Mouse (Mus musculus) cortical plate, adult 2 months (tissue): Measurements from ENCODE around the gene Ntn5. TPM values are rescaled to one million over a fixed set of nuclear protein-coding genes. Genes with fewer than 3 reads are reported as not detected.

Experiments
- H3K27ac ChIP-seq: fragments of 200-500 bp; 2 replicates; pipeline ENCODE4 v1.5.1; 2012; ENCODE audit warnings: low read length, control low read depth, inconsistent platforms; ENCODE audit not compliant: insufficient read depth
- H3K4me1 ChIP-seq: fragments of 200-500 bp; 2 replicates; pipeline ENCODE4 v1.6.1; 2011; ENCODE audit warnings: low read length; ENCODE audit not compliant: control insufficient read depth, insufficient read depth
- H3K4me3 ChIP-seq: fragments of 200-500 bp; 2 replicates; pipeline ENCODE4 v1.5.1; 2011; ENCODE audit warnings: mild to moderate bottlenecking, low read length, control low read depth; ENCODE audit not compliant: insufficient read depth
- CTCF ChIP-seq: fragments of 200-500 bp; IDR thresholded peaks from 2 replicates; pipeline ENCODE4 v1.5.1; 2011; ENCODE audit warnings: mild to moderate bottlenecking, control low read depth, low read length; ENCODE audit not compliant: insufficient read depth; ENCODE audit errors: extremely low read depth
- POLR2A ChIP-seq: fragments of 200-500 bp; IDR thresholded peaks from 2 replicates; pipeline ENCODE4 v1.6.1; 2011; ENCODE audit warnings: mild to moderate bottlenecking, low read length, control low read depth; ENCODE audit not compliant: insufficient read depth; ENCODE audit errors: extremely low read depth
- polyA plus RNA-seq: library from polyadenylated mRNA; depleted of rRNA; stranded (reverse); fragments of >200 nt; gene quantifications from 2 replicates; pipeline ENCODE4 v1.2.3, GENCODE M21; 2012

Gene Ntn5
- polyA plus RNA-seq, 1 experiment = 20.9 TPM

DNA sequence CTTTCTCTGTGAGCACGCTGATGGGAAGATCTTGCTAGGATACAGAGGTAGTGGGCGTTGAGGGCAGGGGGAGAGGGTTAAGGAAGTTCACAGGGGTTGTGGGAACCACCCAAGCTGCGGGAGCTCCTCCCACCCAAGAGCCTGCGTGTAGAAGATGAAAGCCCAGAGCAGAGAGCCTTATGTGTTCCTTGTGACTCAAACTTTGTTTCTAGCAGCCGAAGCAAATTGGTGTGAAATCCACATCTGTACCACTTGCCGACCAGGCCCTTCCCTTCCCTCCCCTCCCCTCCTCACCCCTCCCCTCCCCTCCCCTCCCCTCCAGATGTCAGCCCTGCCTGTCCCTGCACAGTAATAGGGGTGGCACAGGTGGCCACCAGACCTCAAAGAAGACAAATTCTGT is 11.3 kb downstream of the Ntn5 start:
- no peak overlapping the region for H3K27ac ChIP-seq
- peaks cover under 1% of the 10 kb centered on the region; the same call in 1 of the 2 replicates for H3K4me1 ChIP-seq
- TF ChIP-seq POLR2A (no peak), CTCF (no peak)

DNA sequence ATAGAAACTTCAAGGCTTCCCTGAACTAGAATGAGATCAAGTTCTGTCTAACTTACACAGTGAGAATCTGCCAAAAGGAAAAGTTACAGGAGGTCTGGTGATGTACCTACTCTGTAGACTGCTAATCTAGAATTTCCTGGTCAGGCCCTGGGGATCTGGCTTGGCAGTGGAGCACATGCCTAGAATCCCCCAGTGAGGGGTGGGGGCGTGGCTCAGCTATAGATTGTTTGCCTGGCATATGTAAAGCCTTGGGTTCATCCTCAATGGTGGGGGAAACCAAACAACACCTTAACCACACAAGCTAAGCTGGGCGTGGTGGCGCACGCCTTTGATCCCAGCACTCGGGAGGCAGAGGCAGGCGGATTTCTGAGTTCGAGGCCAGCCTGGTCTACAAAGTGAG is 14.1 kb downstream of the Ntn5 start:
- H3K4me3 ChIP-seq = no peak overlapping the region
- H3K27ac ChIP-seq = no peak overlapping the region
- TF ChIP-seq POLR2A = no peak
- no peak for TF ChIP-seq CTCF
- H3K4me1 ChIP-seq = no peaks in the 10 kb centered on the region

More for the DNA sequence above, 11.3 kb downstream of the Ntn5 start:
- H3K4me3 ChIP-seq = no peak overlapping the region

DNA sequence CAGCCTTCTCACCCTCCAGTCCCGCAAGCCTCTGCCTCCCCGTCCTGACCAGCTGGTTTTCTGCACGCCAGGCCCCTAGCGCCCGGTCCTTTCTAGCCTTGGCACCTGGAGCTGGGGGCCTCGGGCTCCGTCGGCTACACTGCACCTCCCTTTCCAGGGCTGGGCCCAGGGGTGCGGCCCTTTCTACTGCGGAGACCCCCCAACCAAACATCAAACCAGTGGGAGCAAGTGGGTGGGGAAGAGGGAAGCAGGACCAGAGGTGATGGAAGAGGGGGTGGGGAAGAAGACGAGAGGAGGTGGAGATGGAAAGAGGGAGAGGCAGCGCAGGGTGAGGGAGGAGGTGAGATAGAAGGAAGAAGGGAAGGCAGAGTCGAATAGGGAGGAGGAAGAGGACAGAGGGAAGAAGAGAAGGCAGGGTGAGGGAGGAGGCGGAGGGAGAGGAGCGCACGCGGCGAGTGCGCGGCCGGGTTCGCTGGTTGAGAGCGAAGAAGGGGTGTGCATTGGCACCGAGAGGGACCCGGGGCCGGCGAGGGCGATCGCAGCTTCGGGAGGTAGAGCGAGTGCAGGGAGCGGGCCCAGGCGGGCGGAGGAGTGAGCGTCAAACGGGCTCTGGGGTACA is 15.8 kb downstream of the Ntn5 start, which contains the start of gene Car11:
Car11 (plus strand) TSS at position 321 of the 619 bp plus-strand sequence.
- TF ChIP-seq CTCF (no peak), POLR2A (peak; percentile 81)
- H3K4me1 ChIP-seq = no peaks in the 10 kb centered on the region
- H3K4me3 ChIP-seq = peak within 1 kb of the TSS; percentile 84
- peak within 1 kb of the TSS; percentile 86 for H3K27ac ChIP-seq

DNA sequence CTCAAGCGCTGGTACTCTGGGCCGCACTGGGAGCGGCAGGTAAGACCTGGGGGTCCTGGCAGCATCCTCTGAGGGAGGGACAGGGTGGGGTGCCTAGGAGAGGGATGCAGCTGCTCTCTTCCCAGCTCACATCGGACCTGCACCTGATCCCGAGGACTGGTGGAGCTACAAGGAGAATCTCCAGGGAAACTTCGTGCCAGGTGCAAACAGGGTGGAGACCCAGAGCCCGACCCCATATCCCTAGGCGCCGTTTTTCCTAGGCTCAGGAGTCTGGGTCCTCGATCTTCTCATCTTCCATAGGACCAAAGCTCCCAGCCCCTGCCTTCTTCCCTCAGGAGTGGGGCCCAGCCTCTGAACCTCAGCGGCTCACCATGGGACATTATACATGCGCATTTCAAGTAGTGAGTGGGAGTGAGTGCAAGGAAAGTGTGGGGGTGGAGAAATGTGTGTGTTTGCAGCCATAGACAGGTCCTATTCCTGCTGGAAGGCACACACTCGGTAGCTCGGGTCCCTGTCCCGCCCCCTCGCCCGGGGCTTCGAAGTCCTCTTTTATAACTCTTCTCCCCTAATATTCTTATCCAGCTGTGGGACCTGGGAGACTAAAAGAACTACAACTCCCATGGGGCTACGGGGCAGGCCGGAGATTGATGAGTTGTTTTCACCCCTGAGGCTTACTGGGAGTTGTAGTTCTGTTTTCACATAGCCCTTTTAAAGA is 16.6 kb downstream of the Ntn5 start:
- Histone ChIP-seq H3K27ac (peak overlapping the region; percentile 86), H3K4me3 (peak overlapping the region; percentile 84), H3K4me1 (no peaks in the 10 kb centered on the region)
- TF ChIP-seq CTCF (no peak), POLR2A (peak; percentile 91)

DNA sequence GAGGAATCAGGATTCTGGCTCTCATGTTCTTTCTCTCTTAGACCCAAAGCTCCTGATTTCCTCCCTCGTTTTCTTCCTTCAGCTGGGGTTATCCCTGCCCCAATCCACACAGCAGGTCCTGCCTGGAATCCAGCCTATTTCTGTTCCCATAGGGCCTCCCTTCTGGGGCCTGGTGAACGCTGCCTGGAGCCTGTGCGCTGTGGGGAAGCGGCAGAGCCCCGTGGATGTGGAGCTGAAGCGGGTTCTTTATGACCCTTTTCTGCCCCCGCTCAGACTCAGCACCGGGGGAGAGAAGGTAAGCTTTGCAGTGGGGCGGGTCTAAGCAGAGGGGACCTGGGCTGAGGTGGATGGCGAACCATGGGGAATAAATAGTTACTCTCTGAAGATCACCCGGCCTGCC is 17.2 kb downstream of the Ntn5 start:
- Histone ChIP-seq H3K4me1 (no peaks in the 10 kb centered on the region), H3K27ac (peak overlapping the region; percentile 22; the same call in 1 of the 2 replicates), H3K4me3 (peak overlapping the region; percentile 84)
- TF ChIP-seq POLR2A (no peak), CTCF (no peak)

DNA sequence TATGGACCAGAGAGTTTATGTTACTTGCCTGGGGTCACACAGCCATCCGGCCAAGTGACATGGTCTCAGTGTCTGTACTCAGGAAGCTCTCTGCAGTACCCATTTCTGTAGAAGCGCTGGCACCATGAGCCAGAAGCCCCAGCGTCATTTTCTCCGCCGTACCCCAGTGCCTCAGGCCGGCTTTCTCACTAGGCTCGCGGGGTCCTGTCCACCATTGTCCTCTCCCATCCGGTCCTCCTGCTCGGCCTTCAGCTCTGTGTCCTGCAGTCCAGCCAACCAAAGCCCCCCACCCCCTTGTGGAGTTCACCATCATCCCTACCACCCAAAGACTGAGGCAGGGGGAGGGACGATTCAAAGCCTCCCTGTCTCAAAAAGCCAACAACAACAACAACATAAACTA is 17.8 kb downstream of the Ntn5 start:
- peak overlapping the region; percentile 84 for H3K4me3 ChIP-seq
- no peak overlapping the region for H3K27ac ChIP-seq
- no peaks in the 10 kb centered on the region for H3K4me1 ChIP-seq
- no peak for TF ChIP-seq POLR2A
- no peak for TF ChIP-seq CTCF

GRCm38 (mm10) chr7:45702316-45702715 is 18.5 kb downstream of the Ntn5 start:
- TF ChIP-seq POLR2A (no peak), CTCF (no peak)
- Histone ChIP-seq H3K4me3 (no peak overlapping the region), H3K27ac (no peak overlapping the region), H3K4me1 (no peaks in the 10 kb centered on the region)

GRCm38 (mm10) chr7:45702809-45703520 is 19.1 kb downstream of the Ntn5 start:
- no peaks in the 10 kb centered on the region for H3K4me1 ChIP-seq
- TF ChIP-seq CTCF (no peak), POLR2A (no peak)
- no peak overlapping the region for H3K4me3 ChIP-seq
- no peak overlapping the region for H3K27ac ChIP-seq

DNA sequence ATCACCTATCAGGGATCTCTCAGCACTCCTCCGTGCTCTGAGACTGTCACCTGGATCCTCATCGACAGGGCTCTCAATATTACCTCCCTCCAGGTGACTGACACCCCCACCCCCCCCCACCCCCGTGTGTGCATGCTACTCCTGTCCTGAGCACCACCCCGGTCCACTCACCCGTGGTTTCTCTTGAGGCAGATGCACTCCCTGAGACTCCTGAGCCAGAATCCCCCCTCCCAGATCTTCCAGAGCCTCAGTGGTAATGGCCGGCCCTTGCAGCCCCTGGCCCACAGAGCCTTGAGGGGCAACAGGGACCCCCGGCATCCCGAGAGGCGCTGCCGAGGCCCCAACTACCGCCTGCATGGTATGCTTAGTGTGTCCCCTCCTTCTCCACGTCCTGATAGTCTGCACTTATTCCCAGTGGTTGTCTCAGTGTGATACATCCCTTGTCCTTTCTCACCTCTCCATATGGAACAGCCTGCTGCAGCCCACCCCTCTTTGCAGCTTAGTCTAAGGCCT is 19.8 kb downstream of the Ntn5 start:
- no peak for TF ChIP-seq CTCF
- TF ChIP-seq POLR2A = no peak; the same call in 1 of the 2 replicates
- Histone ChIP-seq H3K27ac (peak overlapping the region; percentile 87), H3K4me1 (peaks cover 6% of the 10 kb centered on the region; the same call in 1 of the 2 replicates), H3K4me3 (peak overlapping the region; percentile 45)

DNA sequence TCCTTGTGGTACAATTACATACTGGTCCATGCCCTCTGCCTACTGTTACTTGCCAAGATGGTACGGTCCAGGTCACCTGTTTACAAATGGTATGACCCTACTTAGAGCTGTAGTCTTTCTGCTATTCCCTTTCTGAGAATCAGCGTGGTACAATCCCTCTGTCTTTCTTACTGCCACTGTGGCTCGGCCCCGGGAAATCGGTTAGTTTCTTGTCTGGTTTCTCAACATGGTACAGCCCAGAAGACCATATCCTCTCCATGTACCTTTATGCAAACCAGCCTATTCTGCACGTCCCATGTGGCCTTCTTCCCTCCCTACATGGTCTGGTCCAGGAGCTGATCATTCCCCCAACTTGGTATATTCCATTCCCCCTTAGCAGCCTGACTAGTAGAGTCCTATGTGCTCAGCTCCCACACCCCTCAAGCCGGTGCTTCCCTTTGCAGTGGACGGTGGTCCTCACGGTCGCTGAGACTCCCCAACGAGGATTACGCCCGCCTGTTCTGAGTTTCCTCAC is 20.3 kb downstream of the Ntn5 start:
- Histone ChIP-seq H3K27ac (peak overlapping the region; percentile 87), H3K4me3 (peak overlapping the region; percentile 45), H3K4me1 (peaks cover 9% of the 10 kb centered on the region; the same call in 1 of the 2 replicates)
- TF ChIP-seq POLR2A (peak; percentile 88), CTCF (no peak)
